12 mouse cellular contexts compared by ENCODE assay signal in genomic region chr7:90124991-90125390, GRCm38 (mm10). TPM values are rescaled to one million over a fixed set of nuclear protein-coding genes. Genes with fewer than 3 reads are reported as not detected.
DNase-seq lines count a peak whose midpoint lies in the region; ATAC-seq and TF ChIP-seq lines count a peak whose summit lies in the region.
"Had no signal": no experiment of that assay in that cellular context is flagged by ENCODE, and none has a peak within 500 bp of the region (broad histone marks: within the 10 kb centered on the region; RNA-seq: fewer than 3 reads in every experiment).

No protein-coding gene starts in this region.

- H3K4me1 ChIP-seq in stomach, postnatal 0 days (replicated peaks; ENCODE audit: control insufficient read depth, insufficient read depth): no peaks in the 10 kb centered on the region
- peaks cover 10% of the 10 kb centered on the region for H3K4me1 ChIP-seq in midbrain, embryonic 10.5 days

- no peaks in the 10 kb centered on the region for H3K36me3 ChIP-seq in stomach, postnatal 0 days (ENCODE audit: control insufficient read depth, insufficient read depth, low read length)
- H3K36me3 ChIP-seq in midbrain, embryonic 10.5 days: no peaks in the 10 kb centered on the region
- H3K36me3 ChIP-seq: hindbrain, embryonic 12.5 days had no signal

- intact Hi-C loops in heart, postnatal 36 days (cut with DNase I): no loop called here

- H3K4me3 ChIP-seq in stomach, postnatal 0 days (ENCODE audit: low read depth, low read length): no peak overlapping the region
- no peak overlapping the region for H3K4me3 ChIP-seq in midbrain, embryonic 10.5 days
- H3K4me3 ChIP-seq: hindbrain, embryonic 12.5 days had no signal

- WGBS in stomach, postnatal 0 days: 48% methylated on average over 5 of the region's 5 CpGs
- WGBS in midbrain, embryonic 10.5 days: 92% methylated on average over 5 of the region's 5 CpGs

- no peaks in the 10 kb centered on the region for H3K27me3 ChIP-seq in stomach, postnatal 0 days (ENCODE audit: control insufficient read depth, insufficient read depth, low read length)
- no peaks in the 10 kb centered on the region for H3K27me3 ChIP-seq in midbrain, embryonic 10.5 days (ENCODE audit: low read depth, poor library complexity, severe bottlenecking)
- H3K27me3 ChIP-seq: hindbrain, embryonic 12.5 days had no signal

- ATAC-seq in stomach, postnatal 0 days (ENCODE audit: low FRiP score, low TSS enrichment): no peak
- ATAC-seq in megakaryocyte-erythroid progenitor cell, adult 5-6 weeks (replicated peaks; ENCODE audit: low FRiP score, low TSS enrichment, poor library complexity, severe bottlenecking): no peak
- ATAC-seq: liver, postnatal 0 days had no signal

- no peaks in the 10 kb centered on the region for H3K9me3 ChIP-seq in stomach, postnatal 0 days (ENCODE audit: control insufficient read depth, low read length)
- H3K9me3 ChIP-seq in midbrain, embryonic 10.5 days (replicated peaks): no peaks in the 10 kb centered on the region
- H3K9me3 ChIP-seq: hindbrain, embryonic 12.5 days had no signal

- TF ChIP-seq EP300 in stomach, postnatal 0 days (optimal IDR thresholded peaks at IDR 0.05): peak; percentile 22

- H3K27ac ChIP-seq in stomach, postnatal 0 days (replicated peaks): no peak overlapping the region; the same call in 1 of the 2 replicates
- no peak overlapping the region for H3K27ac ChIP-seq in midbrain, embryonic 10.5 days (replicated peaks)
- H3K27ac ChIP-seq: hindbrain, embryonic 12.5 days had no signal

- TF ChIP-seq CTCF in stomach, postnatal 0 days (IDR thresholded peaks at IDR 0.05; ENCODE audit: low read depth): no peak

- peak; percentile 20 for DNase-seq in ovary, postnatal 14 days (ENCODE audit: low spot score)
- DNase-seq in ovary, postnatal 10 days (ENCODE audit: low spot score): no peak
- peak; percentile 79 to 80 for DNase-seq in heart, adult 18-20 months
- DNase-seq in heart, postnatal 36 days: peak; percentile 52 to 65
- no peak for DNase-seq in stomach, postnatal 0 days (ENCODE audit: low spot score)
- no peak for DNase-seq in midbrain, embryonic 10.5 days (ENCODE audit: low spot score)
- no peak for DNase-seq in frontal cortex, postnatal 14 days (ENCODE audit: low spot score in 2 of 2)
- DNase-seq: cerebellum, postnatal 14 days; kidney, postnatal 25 days; liver, postnatal 0 days had no signal

- H3K9ac ChIP-seq in stomach, postnatal 0 days (ENCODE audit: low read length): no peak overlapping the region
- H3K9ac ChIP-seq: hindbrain, embryonic 12.5 days; liver, postnatal 0 days had no signal

- H3K4me2 ChIP-seq in stomach, postnatal 0 days (replicated peaks; ENCODE audit: low read depth): no peak overlapping the region
- H3K4me2 ChIP-seq: hindbrain, embryonic 12.5 days had no signal

RNA-seq across cellular contexts. Expression of gene Picalm, which starts 5.0 kb away (rescaled TPM):
- 100 to 1,000 TPM; 114 to 129 TPM for total RNA-seq in heart, adult 18-20 months (2021)
- total RNA-seq in heart, postnatal 36 days (2021): 100 to 1,000 TPM; 113 to 122 TPM
- 25.1 and 25.3 TPM in 2 replicates for polyA plus RNA-seq in stomach, postnatal 0 days (2015; fragmentation: Nextera tagmentation; extraction: Ambion mirVana)
- 23.5 and 28.1 TPM in 2 replicates for polyA plus RNA-seq in midbrain, embryonic 10.5 days (2016; fragmentation: Nextera tagmentation; extraction: Ambion mirVana)
- total RNA-seq in megakaryocyte-erythroid progenitor cell, adult 5-6 weeks (2014; fragmentation: Nextera tagmentation): 282 and 330 TPM in 2 replicates
- total RNA-seq in megakaryocyte-erythroid progenitor cell, adult 5-6 weeks (2017): 338 and 342 TPM in 2 replicates

Comparison
In these comparisons a context has a peak if more than half of its experiments do, and no peak if none do; other contexts are left out.
1. DNase-seq: peak in ovary, postnatal 14 days (single experiment), heart, adult 18-20 months (2 of 2) and heart, postnatal 36 days (2 of 2); none in ovary, postnatal 10 days (single experiment), stomach, postnatal 0 days (single experiment), midbrain, embryonic 10.5 days (single experiment) and frontal cortex, postnatal 14 days (0 of 2).